Mouse (Mus musculus): ENCODE measurements around the gene Rnf38. TPM values are rescaled to one million over a fixed set of nuclear protein-coding genes. Genes with fewer than 3 reads are reported as not detected.

Gene Rnf38
- total RNA-seq, 1 experiment from 2014 or later = 70.9 TPM

- ATAC-seq (replicated peaks; ENCODE audit: low read depth, poor library complexity, severe bottlenecking) = no peak
Measured at GRCm38 (mm10) chr4:44154884-44155283, 78.7 kb downstream of the Rnf38 start.

GRCm38 (mm10) chr4:44152904-44153303, 80.7 kb downstream of the Rnf38 start:
- no peak for ATAC-seq (replicated peaks; ENCODE audit: low read depth, poor library complexity, severe bottlenecking)

GRCm38 (mm10) chr4:44126805-44127204, 106.8 kb downstream of the Rnf38 start:
- ATAC-seq (replicated peaks; ENCODE audit: low read depth, poor library complexity, severe bottlenecking) = 0 out of 2 replicates have a peak, but pooled peaks have one; percentile 50

- ATAC-seq (replicated peaks; ENCODE audit: low read depth, poor library complexity, severe bottlenecking) = peak; percentile 65
Measured at GRCm38 (mm10) chr4:44119410-44120201, 114.0 kb downstream of the Rnf38 start.

GRCm38 (mm10) chr4:44115046-44115445, 118.5 kb downstream of the Rnf38 start:
- ATAC-seq (replicated peaks; ENCODE audit: low read depth, poor library complexity, severe bottlenecking) = no peak

GRCm38 (mm10) chr4:44113393-44114138, 120.0 kb downstream of the Rnf38 start:
- ATAC-seq (replicated peaks; ENCODE audit: low read depth, poor library complexity, severe bottlenecking) = peak; percentile 74

GRCm38 (mm10) chr4:44112741-44113140, 120.8 kb downstream of the Rnf38 start:
- ATAC-seq (replicated peaks; ENCODE audit: low read depth, poor library complexity, severe bottlenecking) = no peak

- ATAC-seq (replicated peaks; ENCODE audit: low read depth, poor library complexity, severe bottlenecking) = no peak
Measured at GRCm38 (mm10) chr4:44110771-44111170, 122.8 kb downstream of the Rnf38 start.

GRCm38 (mm10) chr4:44108297-44108696, 125.3 kb downstream of the Rnf38 start:
- ATAC-seq (replicated peaks; ENCODE audit: low read depth, poor library complexity, severe bottlenecking) = no peak

- ATAC-seq (replicated peaks; ENCODE audit: low read depth, poor library complexity, severe bottlenecking) = 0 out of 2 replicates have a peak, but pooled peaks have one; percentile 42
Measured at GRCm38 (mm10) chr4:44107339-44107738, 126.2 kb downstream of the Rnf38 start.

- ATAC-seq (replicated peaks; ENCODE audit: low read depth, poor library complexity, severe bottlenecking) = no peak; the same call in 1 of the 2 replicates
Measured at GRCm38 (mm10) chr4:44106297-44106821, 127.2 kb downstream of the Rnf38 start.

- no peak for ATAC-seq (replicated peaks; ENCODE audit: low read depth, poor library complexity, severe bottlenecking)
Measured at GRCm38 (mm10) chr4:44104195-44104917, 129.2 kb downstream of the Rnf38 start.

GRCm38 (mm10) chr4:44103620-44104019, 130.0 kb downstream of the Rnf38 start:
- no peak for ATAC-seq (replicated peaks; ENCODE audit: low read depth, poor library complexity, severe bottlenecking)

- no peak for ATAC-seq (replicated peaks; ENCODE audit: low read depth, poor library complexity, severe bottlenecking)
Measured at GRCm38 (mm10) chr4:44097576-44098335, 135.8 kb downstream of the Rnf38 start.

- no peak for ATAC-seq (replicated peaks; ENCODE audit: low read depth, poor library complexity, severe bottlenecking)
Measured at GRCm38 (mm10) chr4:44094475-44094874, 139.1 kb downstream of the Rnf38 start.

- no peak for ATAC-seq (replicated peaks; ENCODE audit: low read depth, poor library complexity, severe bottlenecking)
Measured at GRCm38 (mm10) chr4:44092359-44092758, 141.2 kb downstream of the Rnf38 start.

- ATAC-seq (replicated peaks; ENCODE audit: low read depth, poor library complexity, severe bottlenecking) = no peak
Measured at GRCm38 (mm10) chr4:44085566-44085965, 148.0 kb downstream of the Rnf38 start.

- no peak for ATAC-seq (replicated peaks; ENCODE audit: low read depth, poor library complexity, severe bottlenecking)
Measured at GRCm38 (mm10) chr4:44084602-44085325, 148.8 kb downstream of the Rnf38 start.

GRCm38 (mm10) chr4:44083945-44084344, 149.6 kb downstream of the Rnf38 start, which contains the start of gene Gne:
Gne (minus strand) TSS chr4:44084177.
- ATAC-seq (replicated peaks; ENCODE audit: low read depth, poor library complexity, severe bottlenecking) = peak; percentile 92
